Mouse (Mus musculus) left cerebral cortex, postnatal 25 days (tissue): ENCODE measurements at regions not wholly inside any gene's neighbourhood (a gene's known extent, or its start where the extent isn't known, plus 50 kb on each side); places are given as distances from the start of the nearest gene placed in this dataset.

Experiments used
- DNase-seq, 2 experiments: peaks; one replicate each; pipeline ENCODE4 v3.0.0; 2022; ENCODE audit warnings: low spot score in 2 of 2, mixed read lengths in 1 of 2
- intact Hi-C: fragments of 180-260 bp; cut with DNase I; formaldehyde crosslinking; loops from one replicate; pipeline ENCODE4 v1.15.1; 2025
- microRNA-seq, 2 experiments: library from miRNA; unstranded; fragments of <30 nt; microRNA quantifications; one replicate each; pipeline ENCODE4 v1.2.0; 2022

GRCm38 (mm10) chr8:107846141-107846540, 96.3 kb upstream of the Zfhx3 start:
- DNase-seq: peak; percentile 2 to 5
- intact Hi-C loops: no loop called here

DNA sequence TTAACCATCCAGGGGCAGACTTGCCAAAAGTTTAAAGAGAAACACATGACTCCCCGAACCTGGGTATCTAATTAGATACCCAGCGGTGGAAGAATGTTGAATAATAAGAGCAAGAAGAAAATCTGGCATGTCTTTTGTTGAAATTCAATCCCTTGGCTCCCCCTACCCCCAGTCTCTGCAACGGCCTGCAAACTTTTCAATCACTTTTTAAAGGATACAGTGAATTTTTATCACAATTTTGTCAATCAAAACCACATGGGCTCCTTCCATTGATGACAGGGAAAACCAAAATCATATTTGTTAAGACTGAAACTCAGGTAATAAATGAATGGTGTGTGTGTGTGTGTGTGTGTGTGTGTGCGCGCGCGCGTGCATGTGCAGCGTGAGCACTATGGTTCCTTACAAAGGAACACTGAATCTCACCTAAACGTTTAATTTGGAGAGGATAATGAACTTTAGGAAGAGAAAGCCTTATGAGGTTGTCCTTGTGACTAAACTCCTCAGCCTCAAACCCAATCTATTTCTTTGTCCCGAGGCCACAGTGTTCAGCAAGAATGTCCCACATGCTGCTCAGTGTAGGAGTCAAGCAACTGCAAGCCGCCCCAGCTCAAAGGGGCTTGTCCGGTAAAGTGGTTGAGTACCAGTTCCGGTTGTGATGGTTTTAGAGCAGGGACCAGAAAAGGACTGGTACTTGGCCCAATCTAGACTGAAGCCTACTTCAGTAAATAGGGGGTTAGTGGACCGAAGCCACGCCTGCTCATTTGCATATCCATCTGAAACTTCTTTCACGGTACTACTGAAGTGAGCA, 91.0 kb upstream of the Zfhx3 start:
- no peak for DNase-seq
- intact Hi-C loops: no loop called here

DNA sequence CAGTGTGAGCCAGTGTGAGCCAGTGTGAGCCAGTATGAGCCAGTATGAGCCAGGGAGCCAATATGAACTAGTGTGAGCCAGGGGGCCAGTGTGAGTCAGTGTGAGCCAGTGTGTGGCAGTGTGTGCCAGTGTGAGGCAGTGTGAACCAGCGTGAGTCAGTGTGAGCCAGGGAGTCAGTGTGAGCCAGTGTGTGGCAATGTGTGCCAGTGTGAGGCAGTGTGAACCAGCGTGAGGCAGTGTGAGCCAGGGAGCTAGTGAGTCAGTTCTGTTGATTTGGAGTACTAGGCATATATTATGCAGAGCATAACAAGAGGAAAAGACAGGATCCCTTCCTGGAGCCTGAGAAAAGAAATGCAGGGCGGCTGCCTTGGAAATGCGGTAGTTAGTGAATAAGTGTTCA, 82.7 kb upstream of the Zfhx3 start:
- DNase-seq: no peak
- intact Hi-C loops: no loop called here

GRCm38 (mm10) chr8:107860251-107860650, 82.2 kb upstream of the Zfhx3 start:
- peak in 1 of 2 experiments; percentile 2 for DNase-seq
- intact Hi-C loops: no loop called here

GRCm38 (mm10) chr8:107864802-107865651, 77.4 kb upstream of the Zfhx3 start:
- DNase-seq: no peak
- intact Hi-C loops: no loop called here

DNA sequence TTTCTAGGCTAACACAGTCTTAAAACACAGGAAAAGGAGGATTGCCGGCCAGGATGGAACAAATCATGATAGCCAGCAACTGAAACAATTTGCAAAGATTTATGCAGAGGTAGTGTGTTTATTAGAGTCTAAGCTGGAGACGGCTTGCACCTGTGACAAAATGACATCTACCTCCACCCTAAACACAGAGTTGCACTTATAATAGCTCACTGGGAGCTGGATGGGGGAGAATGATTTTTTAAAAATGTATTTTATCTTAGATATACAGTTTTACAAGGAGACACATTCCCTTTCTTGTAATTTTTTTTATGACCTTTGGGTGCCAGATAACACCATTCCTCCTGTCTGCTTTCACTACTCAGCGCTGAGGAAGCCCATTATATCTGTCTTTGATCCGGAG, 76.7 kb upstream of the Zfhx3 start:
- DNase-seq: no peak

DNA sequence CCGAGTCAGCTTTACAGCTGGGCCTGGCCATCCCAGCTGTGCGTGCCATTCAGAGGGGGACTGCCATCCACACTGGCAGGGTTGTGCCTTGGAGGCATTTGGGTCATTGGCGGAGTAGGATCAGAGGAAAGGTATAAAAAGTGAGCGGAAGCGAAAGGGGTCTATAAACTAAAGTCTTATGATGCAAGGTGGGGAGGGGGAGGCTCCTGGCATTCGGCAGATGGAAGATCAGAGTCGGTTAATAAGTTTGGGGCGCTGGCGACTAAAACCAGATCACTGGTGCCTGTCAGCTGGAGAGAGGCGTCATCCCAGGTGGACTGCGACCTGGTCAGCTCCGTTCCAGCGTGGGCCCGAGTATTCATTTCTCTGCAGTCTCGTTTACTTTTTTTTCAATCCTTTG, 70.7 kb upstream of the Zfhx3 start:
- intact Hi-C loops: no loop called here
- DNase-seq: no peak

More for the DNA sequence above, 76.7 kb upstream of the Zfhx3 start:
- intact Hi-C loops: no loop called here

GRCm38 (mm10) chr8:107872121-107872520, 70.3 kb upstream of the Zfhx3 start:
- intact Hi-C loops: no loop called here
- no peak for DNase-seq

GRCm38 (mm10) chr8:107876455-107876854, 66.0 kb upstream of the Zfhx3 start:
- no peak for DNase-seq
- intact Hi-C loops: loop anchor here (5.0 kb wide), 1 partner anchor 1306 kb away; no protein-coding TSS in a partner anchor

DNA sequence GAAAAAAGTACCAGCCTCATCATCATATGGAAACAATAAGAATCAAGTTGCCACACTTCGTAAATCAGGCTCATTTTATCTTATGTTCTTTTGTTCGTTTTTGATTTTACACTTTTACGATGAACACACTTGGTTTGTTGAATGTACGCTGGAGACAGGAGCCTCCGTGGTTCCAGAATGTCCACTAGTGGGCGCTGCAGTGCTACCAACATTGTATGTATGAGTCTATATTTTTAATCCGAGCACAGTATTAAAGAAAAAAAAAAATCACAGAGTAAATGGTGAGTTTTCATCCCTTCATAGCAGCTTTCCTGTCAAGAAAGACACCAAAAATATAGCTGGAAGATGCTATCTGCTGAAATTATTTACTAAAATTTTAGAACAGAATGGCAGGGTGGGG, 60.6 kb upstream of the Zfhx3 start:
- peak; percentile 67 to 74 for DNase-seq
- intact Hi-C loops: no loop called here

GRCm38 (mm10) chr8:107885547-107885946, 56.9 kb upstream of the Zfhx3 start:
- no peak for DNase-seq
- intact Hi-C loops: loop anchor here (5.0 kb wide), 1 partner anchor 217 kb away; no protein-coding TSS in a partner anchor

DNA sequence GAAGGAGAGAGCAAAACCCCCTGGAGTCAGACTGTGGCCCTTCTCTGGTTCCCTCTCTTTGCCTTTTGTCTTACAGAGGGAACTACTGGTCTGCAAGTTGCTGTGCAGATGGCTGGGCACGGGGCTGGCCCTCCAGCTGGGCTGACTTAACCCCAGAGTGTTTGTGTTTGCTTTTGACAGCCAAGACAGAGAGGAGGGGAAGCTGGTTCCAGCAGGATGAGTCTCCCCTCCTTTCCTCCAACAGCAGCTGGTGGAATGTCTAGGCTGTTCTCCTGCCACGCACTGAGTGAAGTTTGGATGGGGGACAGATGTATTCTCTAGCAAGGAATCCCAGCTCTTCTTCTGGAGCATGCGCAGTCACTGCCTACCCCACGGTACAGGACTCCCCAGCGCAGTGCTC, 56.5 kb upstream of the Zfhx3 start:
- intact Hi-C loops: loop anchor here (5.0 kb wide), 1 partner anchor 216 kb away; no protein-coding TSS in a partner anchor
- DNase-seq: no peak

GRCm38 (mm10) chr8:107886516-107887253, 55.8 kb upstream of the Zfhx3 start:
- intact Hi-C loops: loop anchor here (5.0 kb wide), 1 partner anchor 216 kb away; no protein-coding TSS in a partner anchor
- no peak for DNase-seq

- intact Hi-C loops: loop anchor here (5.0 kb wide), 1 partner anchor 215 kb away; no protein-coding TSS in a partner anchor
- no peak for DNase-seq
These were observed 55.1 kb upstream of the Zfhx3 start for GRCm38 (mm10) chr8:107887333-107887732.

GRCm38 (mm10) chr8:107890922-107891321, 51.5 kb upstream of the Zfhx3 start:
- intact Hi-C loops: no loop called here
- no peak for DNase-seq

Small RNA genes in the stretch of these regions (microRNA-seq; reads per million reads assigned to microRNA genes)
- gene Gm22825 (0 reads per million in 2 experiments), gene Gm23646 (0 reads per million in 2 experiments)
